Mouse (Mus musculus): Measurements from ENCODE around the gene Fxyd4. TPM values are rescaled to one million over a fixed set of nuclear protein-coding genes. Genes with fewer than 3 reads are reported as not detected.

The Fxyd4 gene
- polyA plus RNA-seq (2012; rRNA removed) = not detected in 2 replicates

DNA sequence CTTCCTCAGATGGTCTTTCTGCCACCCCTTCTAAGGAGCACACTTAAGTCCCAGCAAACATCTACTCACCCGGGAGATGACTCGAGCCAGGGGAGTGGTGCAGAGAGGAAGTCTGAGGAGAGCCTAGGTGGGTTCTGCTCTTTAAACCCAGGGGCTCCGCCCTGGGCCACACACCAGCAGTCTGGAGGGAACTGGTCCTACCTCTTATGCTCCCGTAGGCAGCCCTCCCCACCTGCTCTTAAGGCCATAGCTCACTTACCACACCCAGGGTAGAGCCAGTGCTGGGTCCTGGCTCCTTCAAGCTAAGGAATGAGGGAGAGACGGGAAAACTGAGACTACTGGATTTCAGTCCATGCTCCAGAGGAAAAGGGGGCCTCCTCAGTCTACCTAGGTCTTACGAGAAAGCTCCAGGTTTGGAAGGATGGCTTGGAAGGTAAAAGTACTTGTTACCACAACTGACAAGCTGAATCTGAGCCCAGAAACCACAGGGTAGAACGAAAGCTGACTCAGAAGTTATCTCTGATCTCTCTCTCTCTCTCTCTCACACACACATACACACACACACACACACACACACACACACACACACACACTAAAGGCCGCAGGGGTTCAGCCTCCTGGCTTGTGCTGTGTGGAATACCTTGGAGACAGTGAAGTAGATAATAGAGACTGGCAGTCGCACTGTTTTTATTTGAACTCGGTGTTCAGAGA, at the start of gene Fxyd4:
Gene Fxyd4, minus strand, starts transcription at position 471 of the 711 bp plus-strand sequence.

GRCm38 (mm10) chr6:117900126-117901080, 37.1 kb downstream of the Fxyd4 start, which contains the start of gene Hnrnpf:
Hnrnpf (plus strand) TSS chr6:117900324.

Other genes starting within 250 kb of the Fxyd4 start
- 87.2 and 106 TPM in 2 replicates for gene Zfp637, start 96.5 kb downstream of the Fxyd4 start, polyA plus RNA-seq (2012; rRNA removed)
- 7.9 and 8.0 TPM in 2 replicates for gene Zfp239, start 75.6 kb downstream of the Fxyd4 start, polyA plus RNA-seq (2012; rRNA removed)
- gene Hnrnpf, start 37.4 kb downstream of the Fxyd4 start, polyA plus RNA-seq (2012; rRNA removed) = 303 and 306 TPM in 2 replicates
- 4.6 and 4.9 TPM in 2 replicates for gene Rasgef1a, start 73.7 kb upstream of the Fxyd4 start, polyA plus RNA-seq (2012; rRNA removed)
- gene Csgalnact2, start 201.4 kb upstream of the Fxyd4 start, polyA plus RNA-seq (2012; rRNA removed) = 6.5 and 7.5 TPM in 2 replicates

All from central nervous system, embryonic 14 days (tissue).